Mouse (Mus musculus): ENCODE data around the gene Pum2. TPM values are rescaled to one million over a fixed set of nuclear protein-coding genes. Genes with fewer than 3 reads are reported as not detected.

Pum2 gene
- polyA plus RNA-seq, 1 experiment: 34.7 TPM

GRCm38 (mm10) chr12:8797936-8798335, 124.0 kb downstream of the Pum2 start:
- no peaks in the 10 kb centered on the region for H3K4me1 ChIP-seq (ENCODE audit: control insufficient read depth, insufficient read depth, low read length)
- WGBS: 83% methylated on average over 7 of the region's 7 CpGs
- H3K27ac ChIP-seq (ENCODE audit: control insufficient read depth, insufficient read depth, low read depth, low read length, poor library complexity): no peak overlapping the region
- no peak for TF ChIP-seq POLR2A (IDR thresholded peaks at IDR 0.05; ENCODE audit: borderline replicate concordance, control insufficient read depth, low read depth, low read length)
- no peak for TF ChIP-seq CTCF (IDR thresholded peaks at IDR 0.05; ENCODE audit: control insufficient read depth, insufficient read depth, low read length)
- no peak overlapping the region for H3K4me3 ChIP-seq (replicated peaks; ENCODE audit: control insufficient read depth, low read depth, low read length)

GRCm38 (mm10) chr12:8798486-8799020, 124.6 kb downstream of the Pum2 start:
- 72% methylated on average over 9 of the region's 9 CpGs for WGBS
- H3K4me3 ChIP-seq (replicated peaks; ENCODE audit: control insufficient read depth, low read depth, low read length): no peak overlapping the region
- H3K4me1 ChIP-seq (ENCODE audit: control insufficient read depth, insufficient read depth, low read length): no peaks in the 10 kb centered on the region
- H3K27ac ChIP-seq (ENCODE audit: control insufficient read depth, insufficient read depth, low read depth, low read length, poor library complexity): no peak overlapping the region
- TF ChIP-seq POLR2A (IDR thresholded peaks at IDR 0.05; ENCODE audit: borderline replicate concordance, control insufficient read depth, low read depth, low read length): no peak
- no peak for TF ChIP-seq CTCF (IDR thresholded peaks at IDR 0.05; ENCODE audit: control insufficient read depth, insufficient read depth, low read length)

Other genes starting within 250 kb of the Pum2 start
- gene Rhob, start 174.1 kb upstream of the Pum2 start, polyA plus RNA-seq (2011; ENCODE audit: insufficient read depth, insufficient read length, low replicate concordance, missing spikeins): 22.7 and 34.2 TPM in 2 replicates
- not detected in 2 replicates for gene Slc7a15, start 75.1 kb upstream of the Pum2 start, polyA plus RNA-seq (2011; ENCODE audit: insufficient read depth, insufficient read length, low replicate concordance, missing spikeins)
- 3.4 and 13.1 TPM in 2 replicates for gene Sdc1, start 97.2 kb downstream of the Pum2 start, polyA plus RNA-seq (2011; ENCODE audit: insufficient read depth, insufficient read length, low replicate concordance, missing spikeins)
- gene Laptm4a, start 247.5 kb downstream of the Pum2 start, polyA plus RNA-seq (2011; ENCODE audit: insufficient read depth, insufficient read length, low replicate concordance, missing spikeins): 67.6 and 132 TPM in 2 replicates

All from bone marrow, adult 2 months (tissue).